Mouse (Mus musculus) G1E-ER4 (cell line): ENCODE data around the gene Lfng. TPM values are rescaled to one million over a fixed set of nuclear protein-coding genes. Genes with fewer than 3 reads are reported as not detected.

ENCODE experiments used
- GATA1 ChIP-seq: IDR thresholded peaks from one replicate; pipeline ENCODE4 v1.8.0; 2012; ENCODE audit warnings: low read length, inconsistent platforms
- polyA plus RNA-seq: library from polyadenylated mRNA; stranded (reverse); fragments of >175 nt; gene quantifications from 2 replicates; pipeline ENCODE4 v1.2.3, GENCODE M21; 2012

Gene Lfng
- 1.1 and 1.2 TPM in 2 replicates for polyA plus RNA-seq

DNA sequence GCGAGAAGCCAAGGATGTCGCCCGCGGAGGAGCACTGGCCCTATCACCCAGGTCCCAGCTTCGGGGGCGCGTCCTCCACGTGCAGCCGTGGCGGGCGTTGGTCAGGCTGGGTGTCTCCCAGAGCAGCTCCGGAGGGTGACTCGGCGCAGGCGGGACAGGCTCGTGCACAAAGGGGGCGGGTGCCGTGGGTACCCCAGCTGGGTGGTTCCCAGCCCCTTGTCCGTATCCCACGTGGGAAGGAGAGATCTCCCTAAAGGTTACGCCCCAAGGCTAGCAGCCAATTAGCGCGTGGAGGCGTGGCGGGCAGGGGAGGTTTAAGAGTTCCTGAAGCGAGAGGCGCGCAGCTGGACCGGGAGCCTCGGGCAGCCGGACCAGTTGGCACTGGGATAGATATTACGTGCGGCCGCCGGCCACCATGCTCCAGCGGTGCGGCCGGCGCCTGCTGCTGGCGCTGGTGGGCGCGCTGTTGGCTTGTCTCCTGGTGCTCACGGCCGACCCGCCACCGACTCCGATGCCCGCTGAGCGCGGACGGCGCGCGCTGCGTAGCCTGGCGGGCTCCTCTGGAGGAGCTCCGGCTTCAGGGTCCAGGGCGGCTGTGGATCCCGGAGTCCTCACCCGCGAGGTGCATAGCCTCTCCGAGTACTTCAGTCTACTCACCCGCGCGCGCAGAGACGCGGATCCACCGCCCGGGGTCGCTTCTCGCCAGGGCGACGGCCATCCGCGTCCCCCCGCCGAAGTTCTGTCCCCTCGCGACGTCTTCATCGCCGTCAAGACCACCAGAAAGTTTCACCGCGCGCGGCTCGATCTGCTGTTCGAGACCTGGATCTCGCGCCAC lies at the start of gene Lfng:
Gene Lfng (plus strand): TSS at position 320 of the 835 bp plus-strand sequence.
- no peak for TF ChIP-seq GATA1

DNA sequence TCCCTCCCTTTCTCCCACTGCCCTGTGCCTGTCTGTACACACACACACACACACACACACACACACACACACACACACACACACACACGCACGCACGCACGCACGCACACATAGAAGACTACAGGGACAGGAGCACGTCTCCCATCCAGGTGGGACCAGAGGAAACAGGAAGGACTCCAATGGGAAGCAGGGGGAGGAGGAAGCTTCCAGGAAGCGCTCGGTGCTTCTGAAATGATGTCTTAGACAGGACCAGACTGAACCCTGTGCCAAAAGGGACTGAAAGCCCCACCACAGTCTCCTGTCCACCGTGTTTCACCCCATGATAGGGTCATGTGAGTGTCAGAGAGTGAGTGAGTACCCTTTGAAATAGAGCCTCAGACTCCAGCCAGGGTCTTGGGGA lies 44.5 kb upstream of the Lfng start:
- TF ChIP-seq GATA1, result no peak

DNA sequence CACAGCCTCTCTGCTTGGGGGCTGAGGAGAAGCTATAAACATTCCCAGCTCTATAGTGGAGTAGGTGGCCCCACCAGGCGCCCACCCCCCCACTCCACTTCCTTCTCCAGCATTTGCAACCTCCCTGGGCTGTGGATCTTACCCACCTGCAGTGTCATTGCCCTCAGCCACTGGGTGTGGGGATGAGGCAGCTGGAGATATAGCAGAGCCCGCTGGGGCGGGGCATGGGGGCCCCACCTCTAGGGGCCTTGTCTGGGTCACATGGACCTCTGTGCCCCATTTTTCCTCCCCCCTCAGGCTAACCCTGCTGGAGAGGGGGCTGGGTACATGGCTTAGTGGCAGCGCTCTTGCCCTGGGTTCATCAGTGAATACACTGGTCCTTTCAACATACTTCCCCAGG lies 42.2 kb upstream of the Lfng start, which contains the start of gene Grifin:
Gene Grifin (minus strand): TSS at position 176 of the 400 bp plus-strand sequence.
- TF ChIP-seq GATA1, result no peak

DNA sequence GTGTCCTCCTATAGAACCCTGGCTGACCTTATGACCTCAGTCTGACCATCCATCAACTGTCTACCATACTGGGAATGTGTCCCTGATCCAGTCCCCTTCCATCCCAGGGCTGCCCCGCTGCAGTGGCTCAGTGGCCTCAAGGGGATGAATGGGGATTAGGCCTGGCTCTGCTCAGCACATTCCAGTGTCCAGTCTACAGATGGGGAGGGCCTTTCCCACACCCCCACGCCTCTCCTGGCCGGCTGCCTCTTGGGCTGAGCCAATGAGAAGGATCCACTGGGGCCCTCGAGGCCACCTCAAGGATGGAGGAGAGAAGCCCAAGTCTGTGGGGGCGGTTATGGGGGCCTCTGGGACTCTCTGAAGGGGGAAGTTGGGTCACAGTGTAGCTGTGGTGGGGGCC lies 41.7 kb upstream of the Lfng start:
- TF ChIP-seq GATA1, result no peak

DNA sequence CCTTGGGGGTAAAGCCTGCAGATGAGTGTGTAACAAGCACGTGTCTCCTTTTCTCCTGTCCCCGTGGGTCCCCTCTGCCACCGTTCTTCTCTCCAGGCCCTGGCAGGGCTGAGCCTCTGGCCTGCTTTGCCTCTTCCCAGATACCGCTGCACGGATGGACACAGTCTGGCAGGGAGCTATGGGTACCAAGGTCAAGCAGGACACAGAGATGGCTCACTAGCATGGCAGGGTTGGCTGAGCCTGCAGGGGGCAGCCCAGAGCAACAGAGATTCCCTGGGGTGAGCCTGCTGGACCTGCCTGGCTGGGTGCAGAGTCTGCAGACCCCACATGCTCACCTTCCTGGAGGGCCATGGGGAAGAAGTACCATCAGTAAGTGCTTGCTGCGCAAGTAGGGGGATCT lies 41.3 kb upstream of the Lfng start:
- TF ChIP-seq GATA1, result no peak

DNA sequence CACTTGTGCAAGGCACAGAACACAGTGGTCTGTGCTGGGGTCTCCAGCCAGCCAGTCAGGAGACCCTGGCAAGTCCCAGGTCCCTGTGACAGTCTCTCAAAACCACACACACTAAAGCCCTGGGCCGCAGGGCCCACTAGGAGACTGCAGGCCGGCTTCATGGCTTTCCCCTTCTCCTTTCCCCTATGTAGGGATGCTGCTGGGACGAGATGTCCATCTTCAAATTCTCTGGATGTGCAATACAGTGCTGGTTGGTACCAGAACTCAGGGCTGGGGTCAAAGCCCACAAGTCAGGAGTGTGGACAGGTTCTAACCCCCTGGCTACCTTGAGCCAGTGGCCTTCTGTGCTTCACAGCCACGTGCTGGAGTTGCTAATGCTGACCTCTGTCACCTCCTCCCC lies 40.8 kb upstream of the Lfng start:
- no peak for TF ChIP-seq GATA1

DNA sequence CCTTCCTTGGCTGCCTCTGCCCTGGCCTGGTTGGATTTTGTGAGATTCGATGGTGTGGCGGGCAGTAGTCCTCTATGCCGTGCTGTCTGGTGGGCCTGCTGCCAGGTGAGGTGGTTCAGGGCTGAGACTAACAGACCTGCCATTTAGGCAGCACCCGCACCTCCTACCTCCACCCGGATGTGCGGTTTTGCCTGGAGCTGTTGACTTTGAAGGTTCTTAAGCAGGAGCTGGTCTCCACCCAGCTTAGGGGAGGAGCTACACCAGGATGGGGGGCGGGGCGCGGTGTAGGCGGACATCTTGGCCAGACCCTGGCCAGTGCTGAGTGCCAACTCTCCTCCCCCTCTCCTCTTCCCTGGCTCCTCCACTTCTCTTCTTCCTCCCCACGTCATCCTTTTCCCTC lies 39.8 kb upstream of the Lfng start:
- TF ChIP-seq GATA1, result no peak

DNA sequence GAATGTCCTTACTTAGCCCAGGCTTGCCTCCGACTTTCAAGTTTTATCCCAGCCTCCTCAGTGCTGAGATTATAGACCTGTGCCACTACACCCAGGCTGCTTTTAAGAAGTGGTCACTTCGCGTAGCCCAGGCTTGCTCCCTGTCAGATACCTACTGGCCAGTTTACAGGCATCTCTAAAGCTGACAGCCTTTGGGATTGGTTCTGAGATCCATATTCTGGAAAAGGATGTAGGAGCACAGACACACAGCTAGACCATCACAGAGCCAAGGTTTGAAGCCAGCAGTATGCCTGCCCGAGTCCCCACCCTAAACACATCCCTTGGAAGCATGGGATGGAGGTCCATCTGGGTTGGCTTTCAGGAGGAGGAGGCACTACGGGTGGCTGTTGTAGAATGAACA lies 39.4 kb upstream of the Lfng start:
- no peak for TF ChIP-seq GATA1

DNA sequence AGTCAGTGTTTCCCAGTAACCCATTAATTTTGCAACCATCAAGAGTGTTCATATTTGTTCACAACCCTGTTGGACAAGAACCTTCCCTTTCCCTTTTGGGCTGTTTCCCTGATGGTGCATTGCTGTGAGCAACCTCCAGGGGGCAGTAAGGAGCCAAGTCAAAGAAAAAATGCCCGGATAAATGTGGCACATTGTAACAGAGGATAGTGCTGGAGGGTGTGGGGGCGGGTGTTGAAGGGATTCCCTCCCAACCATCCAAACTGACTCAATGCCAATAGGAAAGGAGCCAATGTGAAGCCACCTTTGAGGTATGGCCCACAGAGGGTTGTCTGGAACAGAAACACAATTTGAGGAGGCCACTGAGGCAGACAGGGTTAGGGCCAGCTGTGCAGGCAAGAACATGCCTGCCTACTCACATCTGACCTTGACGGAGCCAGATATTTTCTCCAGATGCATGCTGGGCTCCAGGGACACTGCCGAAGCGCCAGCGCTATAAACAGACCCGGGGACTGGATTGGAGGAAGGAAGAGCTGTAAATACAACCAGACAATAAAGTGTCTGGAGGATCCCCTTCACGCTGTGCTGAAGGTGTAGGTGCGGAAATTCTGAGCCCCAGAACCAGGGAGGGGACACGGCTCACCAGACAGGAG lies 38.7 kb upstream of the Lfng start:
- TF ChIP-seq GATA1, result no peak

DNA sequence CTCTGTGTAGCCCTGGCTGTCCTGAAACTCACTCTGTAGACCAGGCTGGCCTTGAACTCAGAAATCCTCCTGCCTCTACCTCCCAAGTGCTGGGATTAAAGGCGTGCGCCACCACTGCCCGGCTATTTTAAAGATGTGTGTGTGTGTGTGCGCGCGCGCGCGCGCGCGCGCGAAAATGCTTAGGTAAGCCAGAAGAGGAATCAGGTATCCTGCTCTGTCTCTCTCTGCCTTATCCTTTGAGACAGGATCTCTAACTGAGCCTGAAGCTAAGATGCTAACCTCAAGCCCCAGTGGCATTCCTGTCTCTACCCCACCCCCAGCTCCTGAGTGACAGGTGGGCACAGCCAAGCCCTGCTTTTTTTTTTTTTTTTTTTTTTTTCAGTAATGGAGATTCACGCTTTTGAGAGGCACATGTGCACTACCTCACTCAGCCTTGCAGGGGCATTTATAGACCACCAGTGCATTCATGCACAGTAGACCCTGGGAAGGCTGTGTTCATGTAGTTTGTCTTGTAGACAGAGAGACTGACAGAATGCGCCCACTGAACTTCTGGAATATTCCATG lies 38.0 kb upstream of the Lfng start:
- TF ChIP-seq GATA1, result no peak

DNA sequence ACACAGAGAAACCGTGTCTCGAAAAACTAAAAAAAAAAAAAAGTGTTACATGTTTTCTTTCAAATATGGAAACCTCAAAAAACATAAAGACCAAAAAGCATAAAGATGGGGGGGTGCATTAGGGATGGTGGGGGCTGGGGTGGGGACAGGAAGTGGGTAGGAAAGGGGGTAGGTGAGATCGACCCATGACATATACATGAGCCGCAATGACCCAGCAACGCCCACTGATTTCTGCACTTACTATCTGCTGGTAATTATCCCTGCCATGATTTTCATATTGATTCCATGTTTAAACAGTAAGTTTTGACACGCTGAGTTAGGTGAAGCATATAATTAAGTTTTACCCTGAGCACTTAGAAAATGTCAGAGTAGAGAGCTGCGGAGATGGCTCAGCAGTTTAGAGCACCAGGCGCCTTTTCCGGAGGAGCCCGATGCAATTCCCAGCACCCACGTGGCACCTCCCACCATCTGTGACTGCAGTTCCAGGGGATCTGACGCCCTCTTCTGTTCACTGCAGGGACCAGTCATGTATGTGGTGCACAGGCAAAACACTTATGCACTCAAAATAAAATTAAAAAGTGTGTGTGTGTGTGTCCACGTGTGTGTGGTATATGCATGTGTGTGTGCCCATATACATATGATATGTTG lies 36.8 kb upstream of the Lfng start:
- no peak for TF ChIP-seq GATA1

DNA sequence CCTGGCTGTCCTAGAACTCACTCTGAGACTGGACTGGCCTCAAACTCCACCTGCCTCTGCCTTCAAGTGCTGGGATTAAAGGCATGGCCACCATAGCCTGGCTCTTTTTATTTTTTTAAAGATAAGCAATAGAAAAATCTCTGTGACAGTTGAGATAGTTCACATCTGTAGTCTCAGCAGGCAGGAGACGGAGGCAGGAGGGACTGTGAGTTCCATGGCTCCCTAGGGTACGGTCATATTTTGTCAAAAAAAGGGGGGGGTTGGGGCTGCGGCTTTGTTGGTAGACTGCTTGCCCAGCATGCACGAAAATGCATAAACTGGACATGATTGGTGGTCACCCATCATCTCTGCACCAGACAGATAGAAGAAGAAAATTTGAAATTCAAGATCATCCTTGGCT lies 35.9 kb upstream of the Lfng start:
- TF ChIP-seq GATA1, result no peak

DNA sequence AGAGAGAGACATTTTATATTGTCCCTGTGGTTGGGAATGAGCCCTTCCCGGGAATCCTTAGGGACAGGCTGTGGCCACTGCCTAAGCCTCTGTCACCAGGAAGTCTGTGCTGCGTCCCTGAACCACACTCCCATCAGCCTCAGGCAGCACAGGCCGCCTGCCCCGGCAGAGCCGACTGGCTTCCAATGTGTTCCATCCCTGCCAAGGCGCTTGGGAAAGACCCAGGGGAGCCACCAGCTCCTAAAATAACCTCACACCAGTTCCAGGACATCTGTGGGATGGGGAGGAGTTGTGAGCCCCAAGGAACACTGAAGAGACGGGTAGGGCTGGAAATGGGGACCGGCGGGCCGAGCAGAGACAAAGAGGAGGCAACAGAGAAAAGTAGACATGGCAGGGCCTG lies 35.4 kb upstream of the Lfng start:
- no peak for TF ChIP-seq GATA1

DNA sequence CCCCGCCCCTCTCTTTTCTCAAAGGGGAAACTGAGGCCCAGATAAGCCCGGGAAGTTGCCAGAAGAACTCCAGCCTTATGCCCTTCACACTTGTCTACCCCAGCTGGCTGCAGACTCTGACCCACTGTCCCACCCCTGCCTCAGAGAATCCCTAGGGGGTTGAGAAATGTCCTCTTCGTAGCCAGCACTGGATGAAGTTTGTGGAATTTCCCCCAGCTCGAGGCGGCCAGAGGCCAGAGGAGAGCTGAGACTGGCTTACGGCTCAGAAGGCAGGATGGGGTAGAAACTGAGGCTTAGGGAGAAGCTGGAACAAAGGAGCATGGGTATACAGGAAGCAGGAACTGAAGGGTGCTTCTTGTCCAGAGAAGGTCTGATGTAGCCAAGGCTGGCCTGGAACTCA lies 34.5 kb upstream of the Lfng start:
- TF ChIP-seq GATA1, result no peak

DNA sequence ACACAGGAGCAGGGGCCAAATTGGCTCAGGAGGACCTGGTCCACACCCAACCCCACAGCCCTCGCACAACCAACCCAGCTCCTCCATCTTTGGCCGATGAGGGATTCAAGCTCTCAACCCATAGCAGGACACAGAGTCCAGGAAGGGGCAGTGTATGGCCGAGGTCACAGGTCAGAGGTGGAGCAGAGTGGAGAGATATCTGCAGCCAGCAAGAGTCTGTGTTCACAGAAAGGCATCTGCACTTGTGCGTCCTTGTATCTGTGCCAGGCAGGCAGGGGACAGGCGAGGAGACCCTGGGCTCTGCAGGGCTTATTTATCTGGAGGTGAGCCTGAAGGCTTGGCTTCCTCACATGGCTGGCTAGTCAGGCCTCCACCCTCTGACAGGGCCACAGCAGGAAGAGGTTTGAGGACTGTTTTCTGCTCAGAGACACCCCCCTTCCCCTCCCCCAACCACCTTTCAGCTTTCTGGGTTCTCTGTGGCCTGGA lies 31.7 kb upstream of the Lfng start:
- TF ChIP-seq GATA1, result no peak

DNA sequence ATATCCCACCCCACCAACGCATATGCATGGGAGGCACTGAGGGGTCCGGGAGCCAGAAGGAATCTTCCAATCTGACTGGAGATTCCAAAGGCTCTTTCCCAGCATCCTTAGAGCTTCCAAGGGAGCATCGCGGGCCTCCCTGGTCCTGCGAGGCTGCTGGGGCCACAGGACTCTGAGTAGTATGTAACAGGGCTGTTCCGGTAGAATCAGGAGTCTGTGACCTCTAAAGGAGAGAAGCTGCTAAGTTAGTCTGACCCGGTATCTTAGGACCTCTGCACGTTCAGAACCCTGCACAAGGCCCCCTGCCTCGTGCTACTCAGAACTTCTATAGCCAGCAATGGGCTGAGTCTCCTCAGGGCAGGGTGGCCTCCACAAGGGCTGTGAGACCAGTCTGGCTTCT lies 27.9 kb upstream of the Lfng start:
- no peak for TF ChIP-seq GATA1

DNA sequence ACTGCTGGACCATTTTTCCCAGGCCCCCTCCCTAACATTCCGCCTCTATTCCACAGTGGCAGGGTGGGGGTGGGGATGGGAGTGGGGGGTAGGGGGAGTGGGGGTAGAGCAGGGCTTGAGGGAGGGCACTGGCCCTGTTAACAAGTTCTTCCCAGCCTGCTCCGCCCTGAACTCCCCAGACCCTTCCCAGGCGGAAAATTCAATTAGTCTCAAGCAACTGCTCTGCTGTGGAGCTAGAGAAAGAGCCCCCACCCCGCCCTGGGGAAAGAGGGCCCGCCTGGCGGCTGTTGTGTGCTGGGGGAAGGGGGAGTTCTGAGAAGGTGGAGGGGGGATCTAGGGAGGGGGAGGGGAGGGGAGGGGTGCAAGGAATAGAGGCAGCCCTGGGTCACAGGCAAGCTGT lies 27.3 kb upstream of the Lfng start:
- no peak for TF ChIP-seq GATA1
